Mouse (Mus musculus): ENCODE results near the gene Astn2.

- TF ChIP-seq CTCF (IDR thresholded peaks at IDR 0.05; ENCODE audit: insufficient read depth, low read depth, low read length) (no peak), POLR2A (IDR thresholded peaks at IDR 0.05; ENCODE audit: insufficient read depth, low read depth, low read length) (no peak)
Observed at GRCm38 (mm10) chr4:65983643-65984042, 420.8 kb downstream of the Astn2 start.
